In the genomic region with DNA sequence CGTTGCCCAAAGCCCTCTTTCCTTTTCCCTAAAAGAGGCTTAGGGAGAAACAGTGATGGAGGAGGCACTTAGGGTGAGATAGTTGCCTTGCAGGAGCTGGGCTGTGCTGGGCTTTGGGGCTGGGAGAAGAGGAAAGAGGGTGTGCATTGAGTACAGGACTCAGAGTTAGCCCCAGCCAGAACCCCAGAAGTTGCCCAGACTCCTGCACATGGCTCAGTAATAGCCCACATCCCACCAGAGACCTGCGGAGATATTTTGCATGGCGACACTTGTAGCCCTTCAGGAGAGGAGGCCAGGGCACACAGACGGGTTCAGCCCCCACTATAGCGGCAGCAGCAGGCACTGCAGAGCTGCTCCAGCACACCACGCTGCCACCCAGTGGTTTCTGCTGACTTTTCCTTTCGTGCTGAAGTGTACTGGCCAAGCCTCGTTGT, we compare ENCODE assay signal across 7 mouse cellular contexts.
DNase-seq lines count a peak whose midpoint lies in the region; ATAC-seq lines count a peak whose summit lies in the region.

No protein-coding gene starts in this region.

- no peaks in the 10 kb centered on the region for H3K36me3 ChIP-seq in stomach, embryonic 16.5 days (ENCODE audit: control insufficient read depth, insufficient read depth, low read length)

- H3K27me3 ChIP-seq in stomach, embryonic 16.5 days (ENCODE audit: control insufficient read depth, insufficient read depth, low read length): no peaks in the 10 kb centered on the region

- DNase-seq in cerebellum, adult 9-11 months: peak; percentile 13
- peak; percentile 18 to 42 for DNase-seq in frontal cortex, postnatal 14 days (ENCODE audit: low spot score in 2 of 2)
- peak; percentile 54 to 59 for DNase-seq in left cerebral cortex, postnatal 36 days (ENCODE audit: low spot score in 2 of 2)
- peak; percentile 0 to 13 for DNase-seq in natural killer cell, adult 2 months (ENCODE audit: low spot score in 2 of 2)

- no peak overlapping the region for H3K9ac ChIP-seq in stomach, embryonic 16.5 days (ENCODE audit: low read length)

- 5% methylated on average over 8 of the region's 8 CpGs for WGBS in stomach, embryonic 16.5 days

- H3K4me2 ChIP-seq in stomach, embryonic 16.5 days (ENCODE audit: low read depth, low read length): peak overlapping the region; percentile 54

- H3K4me1 ChIP-seq in stomach, embryonic 16.5 days (ENCODE audit: control insufficient read depth, insufficient read depth, low read length): no peaks in the 10 kb centered on the region

- no peak overlapping the region for H3K27ac ChIP-seq in stomach, embryonic 16.5 days (ENCODE audit: low read length)

- H3K9me3 ChIP-seq in stomach, embryonic 16.5 days (replicated peaks; ENCODE audit: control insufficient read depth, low read length): no peaks in the 10 kb centered on the region

- intact Hi-C loops in left cerebral cortex, postnatal 36 days (cut with DNase I): loop anchor here (5.0 to 10.0 kb wide), 3 partner anchors 160 to 510 kb away; no protein-coding TSS in a partner anchor

- peak overlapping the region; percentile 54 for H3K4me3 ChIP-seq in stomach, embryonic 16.5 days (replicated peaks; ENCODE audit: low read length)

- peak; percentile 81 for ATAC-seq in activated CD4-positive, CD25-positive, alpha-beta regulatory T cell, adult 4 months
- peak; percentile 69 for ATAC-seq in inflammation-experienced regulatory T-cells, adult 6 months
- ATAC-seq in stomach, embryonic 16.5 days (ENCODE audit: insufficient read depth, low FRiP score): peak; percentile 64; the same call in 1 of the 2 replicates

Comparison
In these comparisons a context has a peak if more than half of its experiments do, and no peak if none do; other contexts are left out.
1. DNase-seq: peak in every context shown above with its lines; median percentile 56 in left cerebral cortex, postnatal 36 days; 30 in frontal cortex, postnatal 14 days; 13 in cerebellum, adult 9-11 months; 6 in natural killer cell, adult 2 months.